Mouse (Mus musculus): ENCODE results near the gene Syn2. TPM values are rescaled to one million over a fixed set of nuclear protein-coding genes. Genes with fewer than 3 reads are reported as not detected.

Gene Syn2
- polyA plus RNA-seq, 1 experiment from 2014 or later, result 23.0 TPM

DNA sequence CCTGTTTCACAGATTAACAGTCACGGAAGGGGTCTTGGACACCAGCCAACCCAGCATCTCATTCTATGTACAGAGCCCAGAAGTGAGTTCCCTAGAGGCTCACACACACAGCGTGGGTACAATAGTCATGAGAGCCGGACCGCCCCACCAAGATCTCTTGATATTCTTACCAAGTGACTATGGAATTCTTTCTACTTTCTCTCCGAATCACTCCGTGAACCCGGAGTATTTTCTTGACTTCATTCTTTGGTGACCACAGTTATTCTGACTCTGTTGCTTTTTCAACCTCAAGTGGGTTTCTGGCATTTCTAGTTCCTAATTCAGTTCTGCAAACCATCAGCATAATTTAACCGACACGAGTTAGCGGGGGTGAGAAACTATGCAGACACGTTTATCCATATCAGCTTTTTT, 182.1 kb downstream of the Syn2 start:
- no peaks in the 10 kb centered on the region for H3K36me3 ChIP-seq
- H3K27ac ChIP-seq, result no peak overlapping the region
- no peaks in the 10 kb centered on the region; the same call in 1 of the 2 replicates for H3K4me1 ChIP-seq
- no peak overlapping the region for H3K4me3 ChIP-seq
- no peaks in the 10 kb centered on the region for H3K27me3 ChIP-seq (replicated peaks)
- no peak overlapping the region for H3K4me2 ChIP-seq (replicated peaks)
- no peak for ATAC-seq (ENCODE audit: low FRiP score, low read depth)
- 85% methylated on average over 11 of the region's 11 CpGs for WGBS
- H3K9ac ChIP-seq, result no peak overlapping the region
- H3K9me3 ChIP-seq, result no peaks in the 10 kb centered on the region

DNA sequence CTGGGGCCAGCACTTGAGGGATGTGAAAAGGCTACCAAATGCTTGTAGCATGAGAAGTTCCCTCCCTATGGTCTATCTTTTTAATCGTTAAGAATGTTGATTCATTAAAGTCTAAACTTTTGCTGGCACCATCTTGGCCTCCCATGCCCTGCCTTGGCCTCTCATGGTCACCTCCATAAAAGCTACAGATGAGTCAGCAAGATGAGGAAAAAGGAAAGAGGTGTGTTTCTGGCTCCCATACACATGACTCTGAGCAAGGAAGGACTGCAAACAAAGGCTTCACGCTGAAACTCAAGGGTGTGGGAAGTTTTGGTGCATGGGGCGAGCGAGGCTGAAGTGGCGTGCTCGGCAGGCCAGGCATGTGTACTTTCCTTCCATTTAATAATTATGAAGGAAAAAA, 184.1 kb downstream of the Syn2 start:
- Histone ChIP-seq H3K27ac (no peak overlapping the region), H3K4me1 (no peaks in the 10 kb centered on the region; the same call in 1 of the 2 replicates), H3K4me2 (replicated peaks) (no peak overlapping the region), H3K36me3 (no peaks in the 10 kb centered on the region), H3K9me3 (no peaks in the 10 kb centered on the region), H3K9ac (no peak overlapping the region), H3K4me3 (no peak overlapping the region), H3K27me3 (replicated peaks) (no peaks in the 10 kb centered on the region)
- 90% methylated on average over 6 of the region's 6 CpGs for WGBS
- ATAC-seq (ENCODE audit: low FRiP score, low read depth), result no peak

DNA sequence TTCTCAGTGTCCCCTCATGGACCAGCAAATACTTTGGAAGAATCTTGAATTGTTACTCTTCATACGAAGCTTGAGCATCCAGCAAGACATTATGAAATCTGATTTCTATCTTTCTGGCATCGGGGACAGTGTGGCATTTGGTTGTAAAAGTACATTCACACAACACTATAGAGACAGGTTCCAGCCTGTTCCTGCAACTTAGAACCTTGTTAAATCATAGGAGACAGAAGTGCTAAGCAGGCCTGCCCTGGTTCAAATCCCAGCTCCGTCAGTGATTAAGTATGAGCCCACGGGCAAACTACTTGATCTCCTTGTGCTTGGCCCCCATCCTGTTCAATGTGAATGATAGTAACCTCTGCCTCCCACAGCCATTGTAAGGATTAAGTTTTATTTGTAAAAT, 185.0 kb downstream of the Syn2 start:
- no peaks in the 10 kb centered on the region for H3K36me3 ChIP-seq
- 95% methylated on average over 4 of the region's 4 CpGs for WGBS
- no peaks in the 10 kb centered on the region for H3K9me3 ChIP-seq
- H3K9ac ChIP-seq, result no peak overlapping the region
- H3K27ac ChIP-seq, result no peak overlapping the region
- ATAC-seq (ENCODE audit: low FRiP score, low read depth), result no peak
- H3K4me1 ChIP-seq, result no peaks in the 10 kb centered on the region; the same call in 1 of the 2 replicates
- H3K4me2 ChIP-seq (replicated peaks), result no peak overlapping the region
- H3K27me3 ChIP-seq (replicated peaks), result no peaks in the 10 kb centered on the region
- no peak overlapping the region for H3K4me3 ChIP-seq

DNA sequence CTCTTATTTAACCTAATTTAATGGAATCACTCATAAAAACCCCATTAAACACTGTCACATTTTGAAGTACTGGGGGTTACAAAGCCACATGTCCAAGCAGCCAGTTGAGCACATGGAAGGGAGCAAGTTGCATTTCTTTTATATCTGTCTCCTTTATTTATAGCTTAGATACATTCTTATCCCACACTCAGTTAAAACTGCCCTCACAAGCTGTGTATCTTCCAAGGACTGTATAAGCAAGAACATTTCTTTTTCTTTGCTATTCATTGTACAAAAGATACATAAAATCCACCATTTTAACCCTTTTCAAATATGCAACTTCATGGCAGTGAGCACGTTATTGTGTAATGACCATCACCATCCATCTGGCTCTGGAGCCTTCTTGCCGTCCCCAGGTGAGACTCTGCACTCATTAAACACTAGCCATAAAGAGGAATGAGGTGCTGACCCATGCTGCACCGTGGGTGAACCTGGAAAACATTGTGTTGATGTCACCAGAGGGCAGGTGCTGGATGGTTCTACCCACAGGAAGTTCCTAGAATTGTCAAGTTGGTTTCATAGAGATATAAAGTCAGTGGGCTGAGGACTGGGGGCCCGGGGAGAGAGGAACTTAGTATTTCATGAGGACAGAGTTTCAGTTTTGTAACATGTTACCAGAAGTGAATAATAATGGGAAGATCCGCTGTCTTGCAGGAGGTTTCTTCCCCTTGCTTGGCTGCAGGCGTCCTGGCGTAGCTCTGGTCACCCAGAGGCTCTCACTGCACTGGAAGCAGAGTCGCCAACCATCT, 186.4 kb downstream of the Syn2 start:
- Histone ChIP-seq H3K27me3 (replicated peaks) (no peaks in the 10 kb centered on the region), H3K36me3 (no peaks in the 10 kb centered on the region), H3K9ac (no peak overlapping the region), H3K4me2 (replicated peaks) (no peak overlapping the region), H3K4me1 (no peaks in the 10 kb centered on the region; the same call in 1 of the 2 replicates), H3K27ac (no peak overlapping the region), H3K4me3 (no peak overlapping the region), H3K9me3 (no peaks in the 10 kb centered on the region)
- ATAC-seq (ENCODE audit: low FRiP score, low read depth), result no peak
- WGBS, result 79% methylated on average over 8 of the region's 8 CpGs

DNA sequence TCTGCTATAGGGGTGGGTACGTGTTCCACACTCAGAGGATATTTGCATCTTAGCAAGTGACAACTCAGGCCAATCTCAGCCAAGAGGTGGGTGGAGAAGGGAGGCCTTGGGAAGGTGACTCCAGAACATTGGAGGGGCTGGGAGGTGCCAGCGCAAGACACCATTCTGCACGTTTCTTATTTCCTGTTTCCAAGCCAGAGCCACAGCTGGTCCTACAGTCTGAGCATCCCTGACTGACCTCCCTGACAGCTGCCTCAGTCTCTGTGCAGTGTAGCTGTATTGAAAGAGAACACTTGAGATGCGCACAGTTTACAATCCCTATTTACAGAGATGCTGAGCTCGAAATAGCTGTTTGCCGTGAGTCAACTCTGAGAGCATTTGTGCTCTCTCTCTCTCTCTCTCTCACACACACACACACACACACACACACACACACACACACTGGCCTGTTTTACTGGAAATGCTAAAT, 187.2 kb downstream of the Syn2 start:
- 60% methylated on average over 6 of the region's 6 CpGs for WGBS
- Histone ChIP-seq H3K4me2 (replicated peaks) (no peak overlapping the region), H3K27ac (no peak overlapping the region), H3K9ac (no peak overlapping the region), H3K4me1 (no peaks in the 10 kb centered on the region; the same call in 1 of the 2 replicates), H3K4me3 (no peak overlapping the region), H3K36me3 (no peaks in the 10 kb centered on the region), H3K9me3 (no peaks in the 10 kb centered on the region), H3K27me3 (replicated peaks) (no peaks in the 10 kb centered on the region)
- no peak for ATAC-seq (ENCODE audit: low FRiP score, low read depth)

DNA sequence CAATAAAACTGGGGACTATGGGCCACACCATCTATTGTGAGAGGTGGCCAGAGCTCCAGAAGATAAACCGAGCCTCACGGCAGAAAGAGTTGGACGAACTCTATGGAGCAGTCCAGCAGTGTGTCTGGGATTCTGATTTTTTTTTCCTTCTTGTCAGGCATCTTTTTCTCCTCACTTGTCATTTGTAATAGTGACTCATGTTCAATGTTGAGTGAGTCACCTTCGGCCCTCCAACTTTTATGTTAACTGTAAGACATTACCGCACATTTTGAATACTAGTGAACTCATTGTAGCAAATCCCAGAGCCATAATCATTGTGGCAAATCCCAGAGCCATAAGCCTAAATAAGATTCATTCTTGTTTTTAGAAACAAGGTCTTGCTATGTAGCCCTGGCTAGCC, 188.3 kb downstream of the Syn2 start:
- Histone ChIP-seq H3K27me3 (replicated peaks) (no peaks in the 10 kb centered on the region), H3K9ac (no peak overlapping the region), H3K4me2 (replicated peaks) (no peak overlapping the region), H3K4me3 (no peak overlapping the region), H3K9me3 (no peaks in the 10 kb centered on the region), H3K36me3 (no peaks in the 10 kb centered on the region), H3K4me1 (no peaks in the 10 kb centered on the region; the same call in 1 of the 2 replicates), H3K27ac (no peak overlapping the region)
- ATAC-seq (ENCODE audit: low FRiP score, low read depth), result no peak
- 85% methylated on average over 5 of the region's 5 CpGs for WGBS

DNA sequence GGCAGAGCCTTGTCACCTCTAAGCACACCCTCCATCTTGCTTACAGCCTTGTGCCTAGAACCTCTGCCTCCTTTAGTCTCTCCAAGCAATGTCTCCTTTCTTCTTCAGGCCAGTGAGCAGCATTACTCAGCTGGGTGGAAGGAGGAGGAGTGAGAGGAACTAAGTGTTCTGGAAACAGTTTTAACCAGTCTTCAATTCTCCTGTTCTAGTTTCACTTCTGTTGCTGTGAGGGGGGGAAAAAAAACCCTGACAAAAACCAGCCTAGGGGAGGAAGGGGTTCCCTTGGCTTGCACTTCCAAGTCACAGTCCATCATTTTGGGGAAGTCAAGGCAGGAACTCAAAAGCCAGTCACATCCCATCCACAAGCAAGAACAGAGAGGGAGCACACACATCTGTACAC, 196.3 kb downstream of the Syn2 start:
- H3K4me2 ChIP-seq (replicated peaks), result no peak overlapping the region
- H3K4me3 ChIP-seq, result no peak overlapping the region
- H3K9me3 ChIP-seq, result no peaks in the 10 kb centered on the region
- H3K27ac ChIP-seq, result no peak overlapping the region
- no peak for ATAC-seq (ENCODE audit: low FRiP score, low read depth)
- H3K4me1 ChIP-seq, result no peaks in the 10 kb centered on the region
- no peak overlapping the region for H3K9ac ChIP-seq
- no peaks in the 10 kb centered on the region for H3K27me3 ChIP-seq (replicated peaks)
- no peaks in the 10 kb centered on the region for H3K36me3 ChIP-seq

Small RNA genes within 50 kb of the gene (microRNA-seq; reads per million reads assigned to microRNA genes)
- not detected for gene Gm24767

Other genes with a start within 250 kb of the Syn2 start
- gene Vgll4, start 164.9 kb upstream of the Syn2 start, polyA plus RNA-seq (2016; fragmentation: Nextera tagmentation; extraction: Ambion mirVana), result 81.7 and 85.3 TPM in 2 replicates
- gene Tamm41, start 97.0 kb upstream of the Syn2 start, polyA plus RNA-seq (2016; fragmentation: Nextera tagmentation; extraction: Ambion mirVana), result 57.9 and 58.8 TPM in 2 replicates
- gene Gm17482, start 92.4 kb downstream of the Syn2 start, polyA plus RNA-seq (2016; fragmentation: Nextera tagmentation; extraction: Ambion mirVana), result not detected in 2 replicates
- 1.2 and 1.9 TPM in 2 replicates for gene Timp4, start 117.3 kb downstream of the Syn2 start, polyA plus RNA-seq (2016; fragmentation: Nextera tagmentation; extraction: Ambion mirVana)
- gene Pparg, start 226.0 kb downstream of the Syn2 start, polyA plus RNA-seq (2016; fragmentation: Nextera tagmentation; extraction: Ambion mirVana), result 0.33 and 0.80 TPM in 2 replicates

Measured in neural tube, embryonic 12.5 days (tissue).